Mouse (Mus musculus): ENCODE data around the gene Noc4l.

Gene Noc4l

GRCm38 (mm10) chr5:110652719-110653648 is at the start of gene Noc4l, which contains the start of gene Ddx51:
TSS of gene Noc4l (minus strand) at chr5:110653417.
TSS of gene Ddx51 (plus strand) at chr5:110653451.
- in situ Hi-C loops (cut with MboI; ENCODE audit: low pct_unique_long_range_greater_than_20kb in 1 of 2, low sequenced_read_pairs in 2 of 2, unreplicated experiment in 1 of 2): no loop called here

- in situ Hi-C loops (cut with MboI; ENCODE audit: low pct_unique_long_range_greater_than_20kb in 1 of 2, low sequenced_read_pairs in 2 of 2, unreplicated experiment in 1 of 2): no loop called here
Observed at GRCm38 (mm10) chr5:110698617-110699016, 45.4 kb upstream of the Noc4l start.

- in situ Hi-C loops (cut with MboI; ENCODE audit: low pct_unique_long_range_greater_than_20kb in 1 of 2, low sequenced_read_pairs in 2 of 2, unreplicated experiment in 1 of 2): no loop called here
Observed at GRCm38 (mm10) chr5:110682041-110682440, 28.8 kb upstream of the Noc4l start.

GRCm38 (mm10) chr5:110665486-110666121 is 12.4 kb upstream of the Noc4l start:
- in situ Hi-C loops (cut with MboI; ENCODE audit: low pct_unique_long_range_greater_than_20kb in 1 of 2, low sequenced_read_pairs in 2 of 2, unreplicated experiment in 1 of 2): loop anchor here in 1 of 2 experiments (5.0 kb wide), 1 partner anchor 47 kb away; no protein-coding TSS in a partner anchor

- in situ Hi-C loops (cut with MboI; ENCODE audit: low pct_unique_long_range_greater_than_20kb in 1 of 2, low sequenced_read_pairs in 2 of 2, unreplicated experiment in 1 of 2): loop anchor here in 1 of 2 experiments (5.0 kb wide), 1 partner anchor 47 kb away; no protein-coding TSS in a partner anchor
Observed at GRCm38 (mm10) chr5:110664750-110665269, 11.6 kb upstream of the Noc4l start.

GRCm38 (mm10) chr5:110664041-110664440 is 10.8 kb upstream of the Noc4l start:
- in situ Hi-C loops (cut with MboI; ENCODE audit: low pct_unique_long_range_greater_than_20kb in 1 of 2, low sequenced_read_pairs in 2 of 2, unreplicated experiment in 1 of 2): no loop called here

- in situ Hi-C loops (cut with MboI; ENCODE audit: low pct_unique_long_range_greater_than_20kb in 1 of 2, low sequenced_read_pairs in 2 of 2, unreplicated experiment in 1 of 2): no loop called here
Observed at GRCm38 (mm10) chr5:110659682-110660081, 6.5 kb upstream of the Noc4l start.

GRCm38 (mm10) chr5:110653686-110654085 is 469 bp upstream of the Noc4l start:
- in situ Hi-C loops (cut with MboI; ENCODE audit: low pct_unique_long_range_greater_than_20kb in 1 of 2, low sequenced_read_pairs in 2 of 2, unreplicated experiment in 1 of 2): no loop called here

GRCm38 (mm10) chr5:110646377-110646776 is 6.8 kb downstream of the Noc4l start:
- in situ Hi-C loops (cut with MboI; ENCODE audit: low pct_unique_long_range_greater_than_20kb in 1 of 2, low sequenced_read_pairs in 2 of 2, unreplicated experiment in 1 of 2): no loop called here

GRCm38 (mm10) chr5:110639459-110639858 is 13.8 kb downstream of the Noc4l start:
- in situ Hi-C loops (cut with MboI; ENCODE audit: low pct_unique_long_range_greater_than_20kb in 1 of 2, low sequenced_read_pairs in 2 of 2, unreplicated experiment in 1 of 2): loop anchor here (5.0 to 10.0 kb wide), 3 partner anchors 135 to 282 kb away; no protein-coding TSS in a partner anchor

GRCm38 (mm10) chr5:110638306-110639074 is 14.7 kb downstream of the Noc4l start:
- in situ Hi-C loops (cut with MboI; ENCODE audit: low pct_unique_long_range_greater_than_20kb in 1 of 2, low sequenced_read_pairs in 2 of 2, unreplicated experiment in 1 of 2): loop anchor here (5.0 to 10.0 kb wide), 3 partner anchors 134 to 281 kb away; no protein-coding TSS in a partner anchor

GRCm38 (mm10) chr5:110635951-110636707 is 17.1 kb downstream of the Noc4l start:
- in situ Hi-C loops (cut with MboI; ENCODE audit: low pct_unique_long_range_greater_than_20kb in 1 of 2, low sequenced_read_pairs in 2 of 2, unreplicated experiment in 1 of 2): loop anchor here (5.0 to 10.0 kb wide), 3 partner anchors 131 to 279 kb away; no protein-coding TSS in a partner anchor

GRCm38 (mm10) chr5:110629525-110630120 is 23.6 kb downstream of the Noc4l start:
- in situ Hi-C loops (cut with MboI; ENCODE audit: low pct_unique_long_range_greater_than_20kb in 1 of 2, low sequenced_read_pairs in 2 of 2, unreplicated experiment in 1 of 2): loop anchor here (5.0 to 10.0 kb wide), 3 partner anchors 125 to 277 kb away; no protein-coding TSS in a partner anchor

GRCm38 (mm10) chr5:110628156-110628555 is 25.1 kb downstream of the Noc4l start:
- in situ Hi-C loops (cut with MboI; ENCODE audit: low pct_unique_long_range_greater_than_20kb in 1 of 2, low sequenced_read_pairs in 2 of 2, unreplicated experiment in 1 of 2): no loop called here

GRCm38 (mm10) chr5:110627351-110627750 is 25.9 kb downstream of the Noc4l start:
- in situ Hi-C loops (cut with MboI; ENCODE audit: low pct_unique_long_range_greater_than_20kb in 1 of 2, low sequenced_read_pairs in 2 of 2, unreplicated experiment in 1 of 2): no loop called here

GRCm38 (mm10) chr5:110624319-110624718 is 28.9 kb downstream of the Noc4l start:
- in situ Hi-C loops (cut with MboI; ENCODE audit: low pct_unique_long_range_greater_than_20kb in 1 of 2, low sequenced_read_pairs in 2 of 2, unreplicated experiment in 1 of 2): no loop called here

GRCm38 (mm10) chr5:110619226-110619625 is 34.0 kb downstream of the Noc4l start:
- in situ Hi-C loops (cut with MboI; ENCODE audit: low pct_unique_long_range_greater_than_20kb in 1 of 2, low sequenced_read_pairs in 2 of 2, unreplicated experiment in 1 of 2): loop anchor here in 1 of 2 experiments (5.0 kb wide), 1 partner anchor 112 kb away; no protein-coding TSS in a partner anchor

Data from mouse embryonic stem cell (cell line).